Comparison of ENCODE assay signal across 8 mouse cellular contexts in the genomic region with DNA sequence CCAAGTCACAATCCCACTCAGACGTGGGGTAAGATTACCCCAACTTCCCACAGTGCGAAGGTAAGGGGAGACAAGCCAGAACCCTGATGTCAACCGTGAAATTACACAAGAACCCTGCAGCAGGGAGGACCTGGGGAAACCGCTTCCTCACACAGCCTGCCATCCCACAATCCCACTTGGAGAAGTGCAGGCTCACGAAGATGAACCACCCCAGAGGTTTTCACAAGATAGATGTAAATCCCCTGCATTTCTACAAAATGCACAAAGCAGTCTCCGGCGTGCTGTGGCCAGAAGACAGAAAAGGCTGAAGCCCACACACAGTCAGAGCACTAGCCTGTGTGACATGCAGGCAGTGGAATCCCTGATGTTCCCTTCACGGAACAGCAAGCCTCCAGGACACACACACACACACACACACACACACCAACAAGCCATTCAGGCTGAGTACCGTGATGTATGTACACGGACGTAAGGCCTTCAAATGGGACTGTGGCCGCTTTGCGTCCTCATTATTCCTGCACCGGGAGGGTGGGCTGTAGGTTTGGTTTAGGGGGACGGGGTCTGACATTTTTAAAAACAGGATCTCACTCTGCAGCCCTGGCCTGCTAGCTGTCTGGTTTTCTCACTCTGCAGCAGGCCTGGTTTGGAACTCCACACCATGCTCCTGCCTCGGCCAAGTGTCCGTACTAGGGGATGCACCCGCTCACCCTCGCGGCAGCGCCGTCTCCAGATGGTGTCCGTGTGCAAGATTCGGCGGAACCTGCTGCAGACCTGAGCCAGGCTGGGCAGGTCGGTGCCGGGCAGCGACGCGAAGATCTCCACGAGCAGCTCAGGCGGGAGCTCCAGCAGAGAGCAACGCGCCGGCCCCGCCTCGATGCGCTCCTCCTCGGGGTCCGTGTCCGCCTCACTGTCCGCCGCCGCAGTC. TPM values are rescaled to one million over a fixed set of nuclear protein-coding genes. Genes with fewer than 3 reads are reported as not detected.
DNase-seq lines count a peak whose midpoint lies in the region; ATAC-seq and TF ChIP-seq lines count a peak whose summit lies in the region.

No protein-coding gene starts in this region.

- peaks cover 18% of the 10 kb centered on the region for H3K79me3 ChIP-seq in C2C12 (ENCODE audit: low read depth)

- peak overlapping the region; percentile 91 for H3K4me3 ChIP-seq in heart, embryonic 10.5 days
- H3K4me3 ChIP-seq in C2C12 (ENCODE audit: insufficient read depth, poor library complexity, severe bottlenecking), result peak overlapping the region; percentile 65
- H3K4me3 ChIP-seq in cortical plate, adult 2 months (ENCODE audit: insufficient read depth, low read length), result peak overlapping the region; percentile 69
- H3K4me3 ChIP-seq in hindbrain, embryonic 16.5 days (ENCODE audit: low read length), result peak overlapping the region; percentile 92
- H3K4me3 ChIP-seq in midbrain, embryonic 15.5 days, result peak overlapping the region; percentile 64

- H3K27ac ChIP-seq in heart, embryonic 10.5 days, result peak overlapping the region; percentile 89
- peak overlapping the region; percentile 58 for H3K27ac ChIP-seq in cortical plate, adult 2 months (ENCODE audit: insufficient read depth, low read length)
- H3K27ac ChIP-seq in hindbrain, embryonic 16.5 days (ENCODE audit: low read depth, low read length), result peak overlapping the region; percentile 69
- H3K27ac ChIP-seq in midbrain, embryonic 15.5 days, result peak overlapping the region; percentile 74

- no peaks in the 10 kb centered on the region for H3K27me3 ChIP-seq in heart, embryonic 10.5 days (ENCODE audit: insufficient read depth, poor library complexity, severe bottlenecking)
- no peaks in the 10 kb centered on the region for H3K27me3 ChIP-seq in C2C12 (ENCODE audit: control insufficient read depth, insufficient read depth, insufficient read length)
- no peaks in the 10 kb centered on the region for H3K27me3 ChIP-seq in hindbrain, embryonic 16.5 days (replicated peaks; ENCODE audit: control insufficient read depth, insufficient read depth, low read length)
- no peaks in the 10 kb centered on the region for H3K27me3 ChIP-seq in midbrain, embryonic 15.5 days (replicated peaks)

- TF ChIP-seq CTCF in C2C12 (IDR thresholded peaks at IDR 0.05; ENCODE audit: control insufficient read depth, insufficient read depth, insufficient read length), result no peak
- TF ChIP-seq CTCF in cortical plate, adult 2 months (IDR thresholded peaks at IDR 0.05; ENCODE audit: extremely low read depth, insufficient read depth, low read length), result no peak

- peak; percentile 66 for ATAC-seq in hindbrain, embryonic 16.5 days
- ATAC-seq in midbrain, embryonic 15.5 days (replicated peaks), result peak; percentile 76

- no peaks in the 10 kb centered on the region for H3K9me3 ChIP-seq in heart, embryonic 10.5 days
- no peaks in the 10 kb centered on the region for H3K9me3 ChIP-seq in hindbrain, embryonic 16.5 days (ENCODE audit: control insufficient read depth, low read length)
- no peaks in the 10 kb centered on the region for H3K9me3 ChIP-seq in midbrain, embryonic 15.5 days

- H3K4me1 ChIP-seq in heart, embryonic 10.5 days, result peaks cover 43% of the 10 kb centered on the region
- peaks cover 2% of the 10 kb centered on the region for H3K4me1 ChIP-seq in cortical plate, adult 2 months (ENCODE audit: control insufficient read depth, insufficient read depth, low read length)
- peaks cover 21% of the 10 kb centered on the region for H3K4me1 ChIP-seq in hindbrain, embryonic 16.5 days (ENCODE audit: control insufficient read depth, insufficient read depth, low read depth, low read length)
- peaks cover 32% of the 10 kb centered on the region for H3K4me1 ChIP-seq in midbrain, embryonic 15.5 days

- intact Hi-C loops in heart, postnatal 25 days (cut with DNase I), result no loop called here

- no peaks in the 10 kb centered on the region for H3K36me3 ChIP-seq in heart, embryonic 10.5 days
- H3K36me3 ChIP-seq in C2C12 (ENCODE audit: control insufficient read depth, insufficient read depth), result no peaks in the 10 kb centered on the region
- H3K36me3 ChIP-seq in hindbrain, embryonic 16.5 days (ENCODE audit: control insufficient read depth, insufficient read depth, low read length), result no peaks in the 10 kb centered on the region
- no peaks in the 10 kb centered on the region for H3K36me3 ChIP-seq in midbrain, embryonic 15.5 days (replicated peaks)

- 0 out of 2 replicates have a peak, but pooled peaks have one; percentile 3 for TF ChIP-seq POLR2A in cortical plate, adult 2 months (IDR thresholded peaks at IDR 0.05; ENCODE audit: extremely low read depth, insufficient read depth, low read length)

- H3K4me2 ChIP-seq in hindbrain, embryonic 16.5 days (ENCODE audit: low read length), result peak overlapping the region; percentile 68
- peak overlapping the region; percentile 72 for H3K4me2 ChIP-seq in midbrain, embryonic 15.5 days

- peaks cover 46% of the 10 kb centered on the region for H3K79me2 ChIP-seq in C2C12 (ENCODE audit: control insufficient read depth, insufficient read depth)

- DNase-seq in heart, embryonic 10.5 days (ENCODE audit: low spot score), result no peak
- no peak for DNase-seq in heart, postnatal 25 days (ENCODE audit: low spot score)
- no peak for DNase-seq in B cell, adult 2 months
- DNase-seq in yolk sac, embryonic 10.5 days (ENCODE audit: low spot score), result no peak

- peak overlapping the region; percentile 91 for H3K9ac ChIP-seq in hindbrain, embryonic 16.5 days (ENCODE audit: low read depth, low read length)
- H3K9ac ChIP-seq in midbrain, embryonic 15.5 days, result peak overlapping the region; percentile 64

- WGBS in heart, embryonic 10.5 days, result 3% methylated on average over 44 of the region's 44 CpGs
- WGBS in hindbrain, embryonic 16.5 days, result 1% methylated on average over 40 of the region's 44 CpGs
- WGBS in midbrain, embryonic 15.5 days, result under 1% methylated on average over 41 of the region's 44 CpGs

- peak overlapping the region; percentile 97 for H3ac ChIP-seq in C2C12 (ENCODE audit: control insufficient read depth, insufficient read length, low read depth)

TF ChIP-seq in C2C12, 6 proteins besides CTCF, POLR2A, EP300 and RAD21:
- TF ChIP-seq USF1 (IDR thresholded peaks at IDR 0.05; ENCODE audit: low read depth) (no peak), FOSL1 (IDR thresholded peaks at IDR 0.05; ENCODE audit: insufficient read depth, low read length, poor library complexity, severe bottlenecking) (no peak), MYOD1 (IDR thresholded peaks at IDR 0.05; ENCODE audit: control insufficient read depth, insufficient read length, low read depth) (no peak), MAX (IDR thresholded peaks at IDR 0.05) (no peak), CEBPB (IDR thresholded peaks at IDR 0.05; ENCODE audit: low read depth) (no peak), MYOG (IDR thresholded peaks at IDR 0.05; ENCODE audit: control insufficient read depth, extremely low read depth, insufficient read length) (no peak)
TF ChIP-seq in C2C12: peak in this region for 0.

RNA-seq across cellular contexts. Expression of a gene that starts 0.6 kb away (rescaled TPM):
- 10.9 and 17.0 TPM in 2 replicates for polyA plus RNA-seq in heart, embryonic 10.5 days (2016; fragmentation: Nextera tagmentation; extraction: Ambion mirVana)
- total RNA-seq in heart, postnatal 25 days (2021), result 100 to 1,000 TPM in 1 of 2 experiments, 10 to 100 TPM in 1; 93.0 to 105 TPM
- 9.4 TPM for polyA plus RNA-seq in C2C12 (2012; fragmentation: generic; extraction: Trizol)
- 96.6 and 103 TPM in 2 replicates for polyA plus RNA-seq in cortical plate, adult 2 months (2012; rRNA removed)
- polyA plus RNA-seq in hindbrain, embryonic 16.5 days (2015; fragmentation: Nextera tagmentation; extraction: Ambion mirVana), result 37.0 and 37.5 TPM in 2 replicates
- 34.5 and 36.5 TPM in 2 replicates for polyA plus RNA-seq in midbrain, embryonic 15.5 days (2015; fragmentation: Nextera tagmentation; extraction: Ambion mirVana)

RNA-seq across cellular contexts. Expression of a gene that starts 12.1 kb away (rescaled TPM):
- polyA plus RNA-seq in heart, embryonic 10.5 days (2016; fragmentation: Nextera tagmentation; extraction: Ambion mirVana), result 167 and 170 TPM in 2 replicates
- 100 to 1,000 TPM; 231 to 247 TPM for total RNA-seq in heart, postnatal 25 days (2021)
- polyA plus RNA-seq in C2C12 (2012; fragmentation: generic; extraction: Trizol), result 101 TPM
- polyA plus RNA-seq in cortical plate, adult 2 months (2012; rRNA removed), result 123 and 130 TPM in 2 replicates
- 355 and 365 TPM in 2 replicates for polyA plus RNA-seq in hindbrain, embryonic 16.5 days (2015; fragmentation: Nextera tagmentation; extraction: Ambion mirVana)
- polyA plus RNA-seq in midbrain, embryonic 15.5 days (2015; fragmentation: Nextera tagmentation; extraction: Ambion mirVana), result 372 and 386 TPM in 2 replicates

RNA-seq across cellular contexts. Expression of a gene that starts 33.9 kb away (rescaled TPM):
- polyA plus RNA-seq in heart, embryonic 10.5 days (2016; fragmentation: Nextera tagmentation; extraction: Ambion mirVana), result not detected in 2 replicates
- total RNA-seq in heart, postnatal 25 days (2021), result not detected
- polyA plus RNA-seq in C2C12 (2012; fragmentation: generic; extraction: Trizol), result not detected
- not detected in 2 replicates for polyA plus RNA-seq in cortical plate, adult 2 months (2012; rRNA removed)
- not detected in 2 replicates for polyA plus RNA-seq in hindbrain, embryonic 16.5 days (2015; fragmentation: Nextera tagmentation; extraction: Ambion mirVana)
- polyA plus RNA-seq in midbrain, embryonic 15.5 days (2015; fragmentation: Nextera tagmentation; extraction: Ambion mirVana), result not detected in 2 replicates
